Mouse (Mus musculus) right cerebral cortex, postnatal 10 days (tissue): Measurements from ENCODE around the gene Slc44a5.

Experiments used
- DNase-seq, 2 experiments: peaks; one replicate each; pipeline ENCODE4 v3.0.0; 2021; ENCODE audit warnings: low spot score in 2 of 2

Gene Slc44a5

DNA sequence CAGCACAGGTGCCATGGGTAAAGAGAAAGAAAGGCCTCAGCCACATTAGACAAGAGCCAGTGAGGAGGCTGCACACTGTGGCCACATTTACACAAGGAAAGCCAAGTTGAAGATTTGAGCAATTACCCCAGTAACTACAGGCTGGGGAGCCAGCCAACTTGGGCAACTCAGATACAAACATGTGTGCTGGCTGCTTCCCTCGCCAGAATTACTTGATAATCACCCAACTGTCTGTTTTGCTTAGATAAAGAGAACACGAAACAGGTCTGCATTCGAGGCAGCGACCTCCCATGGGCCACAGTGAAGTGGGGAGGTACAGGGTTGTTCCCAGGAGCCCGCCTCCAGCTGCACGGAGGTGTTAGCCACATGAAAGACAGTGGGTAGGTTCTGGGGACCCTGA is 324.3 kb downstream of the Slc44a5 start:
- peak; percentile 35 to 41 for DNase-seq

DNA sequence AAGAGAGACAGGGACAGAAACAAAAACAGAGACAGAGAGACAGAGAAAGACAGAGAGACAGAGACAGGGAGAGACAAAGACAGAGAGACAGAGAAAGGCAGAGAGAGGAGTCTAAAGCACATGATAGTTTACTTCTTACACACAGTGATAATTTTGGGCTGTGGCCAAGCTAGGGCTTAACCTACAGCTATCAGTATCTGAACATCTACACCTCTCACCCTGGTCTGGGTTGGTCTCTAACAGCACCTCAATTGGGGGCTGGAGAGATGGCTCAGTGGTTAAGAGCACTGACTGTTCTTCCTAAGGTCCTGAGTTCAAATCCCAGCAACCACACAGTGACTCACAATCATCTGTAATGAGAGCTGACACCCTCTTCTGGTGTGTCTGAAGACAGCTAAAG is 325.3 kb downstream of the Slc44a5 start:
- DNase-seq: no peak

DNA sequence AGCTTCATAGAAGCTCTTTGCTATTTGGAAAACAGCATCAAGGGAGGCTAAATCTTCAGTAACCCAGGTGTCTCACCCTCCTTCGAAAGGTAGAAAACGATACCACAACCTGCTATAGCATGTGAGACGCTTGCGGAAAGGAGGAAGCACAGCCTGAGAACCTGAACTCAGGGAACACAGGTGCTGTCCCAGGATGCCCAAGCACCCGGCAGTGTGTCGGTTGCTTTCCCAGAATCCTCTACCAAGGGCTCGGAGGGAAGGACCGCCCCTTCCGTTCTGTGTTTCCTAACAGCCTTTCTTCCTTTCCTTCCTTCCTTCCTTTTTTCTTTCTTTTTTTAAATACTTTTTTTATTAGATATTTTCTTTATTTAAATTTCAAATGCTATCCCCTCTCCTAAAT is 326.8 kb downstream of the Slc44a5 start:
- DNase-seq: no peak

DNA sequence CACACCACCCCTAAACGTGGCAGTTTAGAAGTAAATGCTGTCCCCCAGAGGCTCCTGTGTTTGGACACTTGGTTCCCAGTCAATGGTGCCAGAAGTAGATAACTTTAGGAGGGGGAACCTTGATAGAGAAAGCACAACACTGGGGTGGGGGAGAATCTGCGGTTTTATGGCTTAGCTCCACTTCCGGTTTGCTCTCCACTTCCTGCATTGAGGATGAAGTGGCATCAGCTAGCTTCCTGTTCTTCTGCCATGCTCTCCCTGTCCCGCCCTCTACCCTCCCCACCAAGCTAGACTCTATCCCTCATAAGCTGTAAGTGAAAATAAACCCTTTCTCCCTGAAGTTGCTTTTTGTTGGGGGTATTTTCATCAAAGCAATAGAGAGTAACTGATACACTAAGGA is 327.9 kb downstream of the Slc44a5 start:
- DNase-seq: no peak

DNA sequence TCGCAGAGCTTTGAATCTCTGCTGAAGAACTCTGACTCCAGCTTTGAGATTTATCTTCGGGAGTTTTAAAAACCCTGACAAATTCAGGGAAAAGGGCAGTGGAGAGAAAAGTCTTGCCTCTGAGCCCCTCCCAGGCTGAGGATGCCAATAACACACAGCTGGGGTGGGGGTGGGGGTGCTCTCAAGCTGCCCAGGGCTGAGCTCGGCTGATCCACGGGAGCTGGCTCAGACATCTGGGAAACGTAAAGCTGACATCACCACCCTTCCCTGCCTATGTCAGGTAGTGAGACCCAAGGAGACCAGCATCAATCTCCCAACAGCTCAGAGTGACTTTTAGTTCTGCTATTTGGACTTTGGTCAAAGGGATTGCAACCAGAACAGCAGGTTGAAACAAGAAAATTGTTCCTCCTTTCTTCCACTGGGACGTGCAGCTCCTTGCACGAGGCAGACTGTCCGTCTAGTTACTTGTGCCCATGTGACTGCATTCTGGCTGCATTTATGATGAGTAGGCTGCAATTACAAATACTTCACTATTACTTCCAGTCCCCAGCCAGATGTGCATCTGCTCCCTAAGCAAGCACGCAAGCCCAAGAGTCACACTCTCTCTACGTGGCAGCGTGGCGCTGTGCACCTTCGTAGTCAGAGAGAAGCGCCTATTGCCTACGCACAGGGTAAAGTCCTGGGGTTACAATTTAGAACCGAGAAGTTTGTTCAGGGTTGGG is 332.1 kb downstream of the Slc44a5 start:
- no peak for DNase-seq

DNA sequence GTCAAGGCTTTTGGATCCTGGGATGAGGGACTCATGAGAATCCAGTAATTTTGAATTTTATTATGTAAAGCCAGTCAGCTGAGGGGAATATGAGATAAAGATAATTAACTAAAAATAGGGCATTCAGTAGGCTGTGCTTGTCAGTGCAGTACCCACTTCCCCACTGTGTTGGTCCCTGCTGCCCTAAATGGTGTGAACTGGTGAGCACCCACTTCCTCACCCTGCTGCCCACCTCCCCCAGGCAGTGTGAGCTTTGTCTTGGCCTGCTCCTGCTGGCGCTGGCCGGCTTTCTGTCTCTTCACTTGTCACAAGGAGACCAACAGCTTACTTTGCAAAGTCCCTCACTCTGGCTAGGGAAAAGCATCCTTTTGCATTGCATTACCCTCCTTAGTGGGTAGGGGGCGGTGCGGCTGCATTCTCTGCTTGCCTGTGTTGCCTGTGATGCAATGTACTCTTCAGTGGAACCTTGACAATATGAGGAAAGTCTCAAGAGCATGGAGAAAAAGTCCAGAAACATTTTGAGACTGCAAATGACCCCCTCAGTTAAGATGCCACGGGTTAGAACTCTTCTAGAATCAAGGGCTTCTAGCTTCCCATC is 344.5 kb downstream of the Slc44a5 start:
- DNase-seq: no peak
